Mouse (Mus musculus): ENCODE results near the gene Gm14214. TPM values are rescaled to one million over a fixed set of nuclear protein-coding genes. Genes with fewer than 3 reads are reported as not detected.

Gm14214 gene
- polyA plus RNA-seq, 1 experiment from 2014 or later = not detected

DNA sequence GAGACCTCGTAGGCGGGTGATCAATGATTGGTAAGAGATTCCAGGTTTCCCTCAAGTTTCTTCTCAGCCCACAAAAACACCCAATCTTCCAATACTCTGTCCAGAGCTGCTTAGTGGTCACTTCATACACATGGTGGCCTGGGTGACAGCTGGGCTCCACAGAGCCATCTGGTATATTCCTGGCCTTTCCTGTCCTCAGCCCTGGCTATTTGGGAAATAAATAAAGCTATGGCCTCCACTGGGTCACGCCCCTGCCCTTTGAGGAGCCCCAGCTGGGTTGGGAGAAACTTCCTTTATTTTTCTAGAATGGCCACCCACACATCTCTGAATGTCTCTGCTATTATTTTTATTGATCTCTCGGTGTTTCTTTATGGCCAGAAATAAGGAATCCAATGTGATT, 46.4 kb downstream of the Gm14214 start:
- Histone ChIP-seq H3K4me2 (no peak overlapping the region), H3K27ac (no peak overlapping the region), H3K27me3 (no peaks in the 10 kb centered on the region), H3K4me1 (replicated peaks) (peaks cover 5% of the 10 kb centered on the region; the same call in 1 of the 2 replicates), H3K9me3 (no peaks in the 10 kb centered on the region), H3K4me3 (replicated peaks) (no peak overlapping the region), H3K36me3 (no peaks in the 10 kb centered on the region), H3K9ac (replicated peaks) (no peak overlapping the region)
- 83% methylated on average over 4 of the region's 4 CpGs for WGBS
- no peak for ATAC-seq (ENCODE audit: insufficient number of reproducible peaks, insufficient read depth, low FRiP score, low TSS enrichment, low read depth)

DNA sequence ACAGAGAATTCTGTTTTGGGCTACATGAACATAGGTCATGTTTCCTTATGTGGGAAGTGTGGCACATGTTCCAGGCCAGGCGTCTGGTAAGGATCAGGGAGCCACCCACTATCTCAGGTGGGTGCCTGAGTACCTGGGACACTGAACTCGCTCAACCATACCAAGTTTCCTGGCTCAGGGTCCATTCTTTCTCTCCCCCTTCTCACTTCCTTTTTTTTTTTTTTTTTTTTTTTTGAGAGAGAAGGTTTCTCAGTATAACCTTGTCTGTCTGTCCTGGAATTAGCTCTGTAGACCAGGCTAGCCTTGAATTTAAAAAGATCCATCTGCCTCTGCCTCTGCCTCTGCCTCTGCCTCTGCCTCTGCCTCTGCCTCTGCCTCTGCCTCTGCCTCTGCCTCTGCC, 49.5 kb downstream of the Gm14214 start:
- no peak for ATAC-seq (ENCODE audit: insufficient number of reproducible peaks, insufficient read depth, low FRiP score, low TSS enrichment, low read depth)
- Histone ChIP-seq H3K27ac (no peak overlapping the region), H3K36me3 (no peaks in the 10 kb centered on the region), H3K4me2 (no peak overlapping the region), H3K9ac (replicated peaks) (no peak overlapping the region), H3K4me3 (replicated peaks) (no peak overlapping the region), H3K4me1 (replicated peaks) (peaks cover 13% of the 10 kb centered on the region), H3K27me3 (no peaks in the 10 kb centered on the region), H3K9me3 (no peaks in the 10 kb centered on the region)
- WGBS = 88% methylated on average over 2 of the region's 2 CpGs

Other genes with a start within 250 kb of the Gm14214 start
- 1.1 and 1.3 TPM in 2 replicates for gene 1700003F12Rik, start 222.9 kb downstream of the Gm14214 start, polyA plus RNA-seq (2016; fragmentation: Nextera tagmentation; extraction: Ambion mirVana)
- gene Actl10, start 218.3 kb downstream of the Gm14214 start, polyA plus RNA-seq (2016; fragmentation: Nextera tagmentation; extraction: Ambion mirVana) = 0.18 and 0.55 TPM in 2 replicates
- 4.4 and 4.7 TPM in 2 replicates for gene Necab3, start 211.1 kb downstream of the Gm14214 start, polyA plus RNA-seq (2016; fragmentation: Nextera tagmentation; extraction: Ambion mirVana)
- 25.5 and 28.8 TPM in 2 replicates for gene E2f1, start 200.1 kb downstream of the Gm14214 start, polyA plus RNA-seq (2016; fragmentation: Nextera tagmentation; extraction: Ambion mirVana)
- 14.8 and 16.0 TPM in 2 replicates for gene Pxmp4, start 166.3 kb downstream of the Gm14214 start, polyA plus RNA-seq (2016; fragmentation: Nextera tagmentation; extraction: Ambion mirVana)
- gene Zfp341, start 156.7 kb downstream of the Gm14214 start, polyA plus RNA-seq (2016; fragmentation: Nextera tagmentation; extraction: Ambion mirVana) = 1.3 and 1.5 TPM in 2 replicates
- not detected in 2 replicates for gene 4930519P11Rik, start 156.6 kb downstream of the Gm14214 start, polyA plus RNA-seq (2016; fragmentation: Nextera tagmentation; extraction: Ambion mirVana)
- gene Chmp4b, start 118.3 kb downstream of the Gm14214 start, polyA plus RNA-seq (2016; fragmentation: Nextera tagmentation; extraction: Ambion mirVana) = 24.8 and 25.4 TPM in 2 replicates
- gene Raly, start 21.1 kb upstream of the Gm14214 start, polyA plus RNA-seq (2016; fragmentation: Nextera tagmentation; extraction: Ambion mirVana) = 50.1 and 61.3 TPM in 2 replicates
- gene a, start 21.4 kb upstream of the Gm14214 start, polyA plus RNA-seq (2016; fragmentation: Nextera tagmentation; extraction: Ambion mirVana) = 10.3 and 10.9 TPM in 2 replicates
- gene Eif2s2, start 122.9 kb upstream of the Gm14214 start, polyA plus RNA-seq (2016; fragmentation: Nextera tagmentation; extraction: Ambion mirVana) = 107 and 113 TPM in 2 replicates
- 3.6 and 5.1 TPM in 2 replicates for gene Gm14226, start 248.2 kb upstream of the Gm14214 start, polyA plus RNA-seq (2016; fragmentation: Nextera tagmentation; extraction: Ambion mirVana)

All from limb, embryonic 12.5 days (tissue).